Mouse (Mus musculus) heart, adult 18-20 months (tissue): ENCODE measurements around the gene Sept9. TPM values are rescaled to one million over a fixed set of nuclear protein-coding genes. Genes with fewer than 3 reads are reported as not detected.

Experiments used
- DNase-seq, 2 experiments: peaks; one replicate each; pipeline ENCODE4 v3.0.0; 2021 to 2022; ENCODE audit warnings: mixed read lengths in 1 of 2
- total RNA-seq, 2 experiments: library from RNA; stranded (reverse); gene quantifications; 2 replicates each; pipeline ENCODE4 v1.2.3; 2021

Sept9 gene
- total RNA-seq, 2 experiments from 2014 or later: 32.7 to 33.4 TPM

GRCm38 (mm10) chr11:117344339-117345021 is 145.0 kb downstream of the Sept9 start:
- no peak for DNase-seq

DNA sequence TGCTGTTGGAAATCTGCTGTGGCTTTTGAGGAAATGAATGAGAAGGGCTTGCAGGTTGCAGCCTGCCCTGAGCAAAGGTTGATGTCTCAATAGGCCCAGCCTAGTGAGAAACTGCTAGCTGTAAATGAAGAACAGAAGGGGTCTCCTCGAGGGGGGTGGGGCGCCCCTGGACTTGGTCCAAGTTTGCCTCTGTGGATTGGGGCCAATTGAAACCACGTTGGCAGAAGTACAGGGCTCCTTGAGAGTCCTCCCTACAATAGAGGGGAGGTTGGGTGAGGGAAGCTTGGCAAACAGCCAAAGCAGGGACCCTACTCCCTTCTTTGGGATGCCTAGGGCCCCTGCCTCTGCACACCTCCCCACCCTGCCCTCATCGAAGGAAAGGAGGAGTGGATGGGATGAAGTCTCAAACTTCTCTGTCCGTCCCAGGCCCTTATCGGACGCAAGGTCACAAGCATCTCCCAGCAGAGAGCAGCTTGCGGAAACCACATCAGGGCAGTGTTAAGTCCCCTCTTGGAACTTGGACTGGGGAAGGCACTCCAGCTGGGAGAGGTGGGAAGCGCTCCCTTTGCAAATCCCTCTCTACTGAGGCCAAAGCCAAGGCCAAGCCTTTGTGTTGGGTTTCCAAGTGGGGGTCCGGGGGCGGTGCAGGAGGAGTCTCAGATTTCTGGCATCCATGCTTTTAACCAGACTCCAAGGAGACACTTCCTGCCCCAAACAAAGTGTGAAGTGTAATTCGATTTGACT is 145.7 kb downstream of the Sept9 start:
- no peak for DNase-seq

DNA sequence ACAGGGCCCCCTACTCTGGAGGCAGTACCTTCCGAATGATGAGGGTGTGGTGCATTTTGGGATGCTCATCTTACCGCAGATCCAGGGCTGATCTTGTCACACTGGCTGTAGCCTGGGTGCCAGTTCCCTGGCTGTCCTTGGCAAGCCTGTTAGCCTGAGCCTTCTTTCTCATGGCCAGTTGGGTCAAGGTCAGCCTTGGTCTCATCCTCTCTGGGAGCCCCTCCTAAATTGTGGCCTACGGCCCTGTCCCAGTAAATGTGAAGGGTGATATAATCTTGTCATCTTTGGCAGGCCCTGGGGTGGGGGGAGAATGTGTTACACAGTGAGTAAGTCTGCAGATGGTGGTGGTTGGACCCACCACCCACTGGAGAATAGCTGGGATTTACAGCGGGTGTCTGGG is 147.8 kb downstream of the Sept9 start:
- no peak for DNase-seq

- no peak for DNase-seq
Observed at GRCm38 (mm10) chr11:117348429-117349103, 149.1 kb downstream of the Sept9 start.

GRCm38 (mm10) chr11:117349429-117350363 is 150.2 kb downstream of the Sept9 start:
- DNase-seq: no peak

GRCm38 (mm10) chr11:117350462-117351222 is 151.2 kb downstream of the Sept9 start:
- DNase-seq: no peak

DNA sequence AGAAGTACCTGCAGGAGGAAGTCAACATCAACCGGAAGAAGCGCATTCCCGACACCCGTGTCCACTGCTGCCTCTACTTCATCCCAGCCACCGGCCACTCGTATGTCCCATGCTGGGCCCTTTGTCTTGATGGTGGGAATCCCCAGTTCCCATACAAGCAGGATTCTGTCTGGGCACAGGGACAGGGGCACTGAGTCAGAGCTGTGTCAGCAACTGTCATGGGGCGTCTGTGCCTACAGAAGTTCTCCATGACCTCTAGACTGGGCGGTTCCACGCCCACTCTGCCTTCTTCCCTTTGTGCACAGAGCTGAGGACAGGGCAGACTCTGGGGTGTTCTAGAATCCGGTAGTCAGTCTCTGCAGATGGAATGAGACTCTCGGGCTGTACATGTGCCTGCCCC is 153.7 kb downstream of the Sept9 start:
- DNase-seq: no peak

- peak; percentile 86 to 89 for DNase-seq
Observed at GRCm38 (mm10) chr11:117354107-117354506, 154.6 kb downstream of the Sept9 start.

GRCm38 (mm10) chr11:117356937-117357336 is 157.5 kb downstream of the Sept9 start:
- no peak for DNase-seq

- DNase-seq: peak; percentile 92 to 98
Observed at GRCm38 (mm10) chr11:117357916-117358639, 158.6 kb downstream of the Sept9 start.

DNA sequence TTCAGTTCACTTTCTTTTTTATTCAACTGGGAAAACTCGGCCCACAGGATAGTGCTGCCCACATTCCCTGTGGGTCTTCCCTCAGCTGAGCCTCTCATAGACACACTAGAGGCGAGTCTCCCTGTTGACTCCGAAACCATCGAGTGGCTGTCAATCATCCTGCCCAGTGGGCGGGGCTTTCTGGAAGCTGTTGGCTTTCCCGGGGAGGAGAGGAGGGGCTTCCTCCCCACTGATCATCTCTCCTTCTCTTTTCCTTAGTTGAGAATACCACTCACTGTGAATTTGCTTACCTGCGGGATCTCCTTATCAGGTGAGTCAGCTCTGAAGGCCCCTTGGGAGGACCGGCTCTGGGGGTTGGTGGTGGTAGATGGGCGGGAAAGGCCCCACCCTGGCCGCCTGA is 159.7 kb downstream of the Sept9 start:
- no peak for DNase-seq

GRCm38 (mm10) chr11:117359870-117360269 is 160.4 kb downstream of the Sept9 start:
- DNase-seq: peak; percentile 59 to 85

GRCm38 (mm10) chr11:117360561-117360960 is 161.1 kb downstream of the Sept9 start:
- DNase-seq: no peak

GRCm38 (mm10) chr11:117362307-117362706 is 162.8 kb downstream of the Sept9 start:
- DNase-seq: no peak

GRCm38 (mm10) chr11:117363918-117364317 is 164.5 kb downstream of the Sept9 start:
- DNase-seq: no peak

- peak in 1 of 2 experiments; percentile 62 for DNase-seq
Observed at GRCm38 (mm10) chr11:117366426-117366825, 167.0 kb downstream of the Sept9 start.

GRCm38 (mm10) chr11:117366861-117367357 is 167.4 kb downstream of the Sept9 start:
- no peak for DNase-seq

DNA sequence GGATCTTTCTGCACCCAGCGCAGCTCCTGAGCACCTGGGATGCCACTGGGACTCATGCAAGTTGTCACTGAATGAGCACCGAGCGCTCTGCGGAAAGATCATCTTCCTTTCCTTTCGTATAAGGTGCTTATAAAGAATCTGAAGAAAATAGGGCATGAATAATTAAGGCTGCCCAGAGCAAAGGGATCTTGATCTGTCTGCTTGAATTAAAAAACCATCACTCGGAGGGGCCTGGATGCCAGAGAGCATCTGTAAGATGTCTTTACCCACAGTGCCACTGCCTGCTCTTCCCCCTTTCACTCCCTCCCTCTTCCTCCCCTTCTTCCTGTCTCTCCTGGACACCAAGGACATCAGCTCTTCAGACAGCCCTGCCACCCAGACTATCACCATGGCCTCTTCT is 168.5 kb downstream of the Sept9 start:
- no peak for DNase-seq

- DNase-seq: no peak
Observed at GRCm38 (mm10) chr11:117369347-117369746, 169.9 kb downstream of the Sept9 start.

DNA sequence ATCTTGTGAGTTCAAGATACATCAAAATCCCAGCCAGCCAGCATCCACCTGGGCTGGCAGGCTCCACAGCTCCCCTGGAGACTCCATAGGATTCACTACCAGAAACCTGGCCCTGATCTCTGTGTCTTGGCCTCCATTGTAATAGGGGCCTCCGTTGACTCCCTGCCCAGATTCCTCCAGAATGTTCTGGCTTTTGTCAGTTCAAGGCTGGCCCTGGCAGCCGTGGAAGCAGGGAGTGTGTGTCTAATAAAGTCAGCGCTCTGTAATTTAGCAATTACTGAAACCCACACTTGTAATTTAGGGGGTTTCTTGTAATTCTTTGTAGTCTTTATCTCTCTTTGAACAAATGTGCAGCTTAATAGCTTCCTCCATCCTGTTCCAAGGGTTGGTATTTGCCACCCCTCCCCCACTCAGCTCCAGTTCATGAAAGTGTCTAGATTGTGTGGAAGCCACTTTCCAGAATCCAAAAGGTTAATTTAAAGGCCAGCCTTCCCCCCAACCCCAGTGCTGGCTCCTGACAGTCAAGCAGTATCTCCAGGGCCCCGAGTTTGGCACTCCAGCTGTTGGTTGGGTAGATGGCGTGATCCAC is 170.9 kb downstream of the Sept9 start:
- no peak for DNase-seq
